Mouse (Mus musculus) adrenal gland, postnatal 4 days (tissue): ENCODE results near the gene Apom. TPM values are rescaled to one million over a fixed set of nuclear protein-coding genes. Genes with fewer than 3 reads are reported as not detected.
"Not testable (repeated sequence)": the region's sequence is repeated elsewhere in the genome, so short reads cannot be mapped to it uniquely, and the experiment has no call there.

Experiments
- DNase-seq, 2 experiments: peaks; one replicate each; pipeline ENCODE4 v3.0.0; 2021 to 2022; ENCODE audit warnings: low spot score in 2 of 2, mixed read lengths in 2 of 2
- total RNA-seq, 2 experiments: library from RNA; stranded (reverse); gene quantifications; 2 replicates each; pipeline ENCODE4 v1.2.3; 2021

Apom gene
- total RNA-seq, 2 experiments from 2014 or later = 6.9 to 54.4 TPM

- no peak for DNase-seq
These were observed 812 bp downstream of the Apom start for GRCm38 (mm10) chr17:35131038-35131437.

GRCm38 (mm10) chr17:35128996-35129395 is 2.9 kb downstream of the Apom start:
- no peak for DNase-seq

- DNase-seq = no peak
These were observed 4.8 kb downstream of the Apom start for GRCm38 (mm10) chr17:35127017-35127416.

GRCm38 (mm10) chr17:35126206-35126611 is 5.6 kb downstream of the Apom start, which contains the start of gene D17H6S53E:
TSS of gene D17H6S53E (plus strand) at chr17:35126373.
- peak in 1 of 2 experiments; percentile 51 for DNase-seq

GRCm38 (mm10) chr17:35125578-35125977 is 6.3 kb downstream of the Apom start:
- no peak for DNase-seq

GRCm38 (mm10) chr17:35125081-35125480 is 6.8 kb downstream of the Apom start:
- DNase-seq = no peak

GRCm38 (mm10) chr17:35124261-35124896 is 7.5 kb downstream of the Apom start:
- DNase-seq = not testable (repeated sequence)

- not testable (repeated sequence) for DNase-seq
These were observed 8.6 kb downstream of the Apom start for GRCm38 (mm10) chr17:35123287-35123686.

GRCm38 (mm10) chr17:35121871-35122303 is 10.0 kb downstream of the Apom start, which contains the start of gene Csnk2b:
TSS of gene Csnk2b (minus strand) at chr17:35122053.
- DNase-seq = no peak

GRCm38 (mm10) chr17:35121143-35121799 is 10.6 kb downstream of the Apom start, which contains the start of gene Gpank1:
TSS of gene Gpank1 (plus strand) at chr17:35121455.
- peak; percentile 83 to 94 for DNase-seq

GRCm38 (mm10) chr17:35120745-35121142 is 11.1 kb downstream of the Apom start:
- DNase-seq = no peak

- no peak for DNase-seq
These were observed 16.5 kb downstream of the Apom start, which contains the start of gene Ly6g5b for GRCm38 (mm10) chr17:35115046-35116019. TSS of gene Ly6g5b (minus strand) at chr17:35115428.

GRCm38 (mm10) chr17:35111774-35112173 is 20.1 kb downstream of the Apom start:
- DNase-seq = no peak

GRCm38 (mm10) chr17:35108097-35108496 is 23.8 kb downstream of the Apom start, which contains the start of gene Ly6g5c:
TSS of gene Ly6g5c (plus strand) at chr17:35108279.
- DNase-seq = no peak

GRCm38 (mm10) chr17:35106522-35106921 is 25.3 kb downstream of the Apom start:
- no peak for DNase-seq

GRCm38 (mm10) chr17:35105740-35106389 is 26.0 kb downstream of the Apom start:
- DNase-seq = no peak

- no peak for DNase-seq
These were observed 27.1 kb downstream of the Apom start for GRCm38 (mm10) chr17:35104754-35105153.

- DNase-seq = no peak
These were observed 27.8 kb downstream of the Apom start for GRCm38 (mm10) chr17:35104079-35104478.

- no peak for DNase-seq
These were observed 28.6 kb downstream of the Apom start for GRCm38 (mm10) chr17:35103221-35103690.

GRCm38 (mm10) chr17:35102299-35102698 is 29.6 kb downstream of the Apom start:
- DNase-seq = no peak
